Mouse (Mus musculus) kidney, postnatal 10 days (tissue): ENCODE measurements around the gene Mtm1.

Source experiments
- DNase-seq: peaks from one replicate; pipeline ENCODE4 v3.0.0; 2021; ENCODE audit warnings: mixed read lengths

The Mtm1 gene

GRCm38 (mm10) chrX:71210467-71210866 is at the start of gene Mtm1:
Gene Mtm1, plus strand, starts transcription at chrX:71210767.
- DNase-seq, result no peak

- DNase-seq, result no peak
Observed at GRCm38 (mm10) chrX:71181526-71181925, 29.0 kb upstream of the Mtm1 start.

- no peak for DNase-seq
Observed at GRCm38 (mm10) chrX:71183671-71184070, 26.9 kb upstream of the Mtm1 start.

GRCm38 (mm10) chrX:71186396-71186795 is 24.2 kb upstream of the Mtm1 start:
- no peak for DNase-seq

GRCm38 (mm10) chrX:71204776-71205175 is 5.8 kb upstream of the Mtm1 start:
- DNase-seq, result no peak

GRCm38 (mm10) chrX:71205821-71206542 is 4.6 kb upstream of the Mtm1 start:
- DNase-seq, result no peak

GRCm38 (mm10) chrX:71206595-71206994 is 4.0 kb upstream of the Mtm1 start:
- no peak for DNase-seq

GRCm38 (mm10) chrX:71212911-71213310 is 2.3 kb downstream of the Mtm1 start:
- DNase-seq, result no peak

- peak; percentile 90 for DNase-seq
Observed at GRCm38 (mm10) chrX:71214441-71215112, 4.0 kb downstream of the Mtm1 start.

GRCm38 (mm10) chrX:71215113-71215708 is 4.6 kb downstream of the Mtm1 start:
- DNase-seq, result peak; percentile 35

- DNase-seq, result no peak
Observed at GRCm38 (mm10) chrX:71216879-71217278, 6.3 kb downstream of the Mtm1 start.

GRCm38 (mm10) chrX:71218853-71219252 is 8.3 kb downstream of the Mtm1 start:
- DNase-seq, result no peak

GRCm38 (mm10) chrX:71220896-71221295 is 10.3 kb downstream of the Mtm1 start:
- DNase-seq, result no peak

GRCm38 (mm10) chrX:71222648-71223408 is 12.3 kb downstream of the Mtm1 start:
- DNase-seq, result no peak

- no peak for DNase-seq
Observed at GRCm38 (mm10) chrX:71226881-71227280, 16.3 kb downstream of the Mtm1 start.

- DNase-seq, result no peak
Observed at GRCm38 (mm10) chrX:71228200-71228599, 17.6 kb downstream of the Mtm1 start.

GRCm38 (mm10) chrX:71230847-71231246 is 20.3 kb downstream of the Mtm1 start:
- no peak for DNase-seq

- no peak for DNase-seq
Observed at GRCm38 (mm10) chrX:71256422-71256821, 45.9 kb downstream of the Mtm1 start.

- no peak for DNase-seq
Observed at GRCm38 (mm10) chrX:71260857-71261256, 50.3 kb downstream of the Mtm1 start.

- DNase-seq, result no peak
Observed at GRCm38 (mm10) chrX:71264316-71264715, 53.7 kb downstream of the Mtm1 start.

- no peak for DNase-seq
Observed at GRCm38 (mm10) chrX:71268972-71269371, 58.4 kb downstream of the Mtm1 start.

GRCm38 (mm10) chrX:71274150-71274549 is 63.6 kb downstream of the Mtm1 start:
- no peak for DNase-seq

- no peak for DNase-seq
Observed at GRCm38 (mm10) chrX:71285473-71285872, 74.9 kb downstream of the Mtm1 start.
